Mouse (Mus musculus) embryonic facial prominence, embryonic 13.5 days (tissue): ENCODE data around the gene Gucd1. TPM values are rescaled to one million over a fixed set of nuclear protein-coding genes. Genes with fewer than 3 reads are reported as not detected.

Source experiments
- ATAC-seq: fragments of 200-750 bp; cut with Nextera tagmentation; 2 replicates; pipeline ENCODE4 v1.8.0; 2017; ENCODE audit warnings: low read depth; ENCODE audit not compliant: insufficient number of reproducible peaks, insufficient read depth, low FRiP score, low TSS enrichment
- H3K27ac ChIP-seq: fragments of 300-500 bp; sonication (generic); 2 replicates; pipeline ENCODE4 v1.5.1; 2015; ENCODE audit warnings: moderate library complexity, mild to moderate bottlenecking, inconsistent platforms
- H3K27me3 ChIP-seq: fragments of 300-500 bp; sonication (generic); 2 replicates; pipeline ENCODE4 v1.6.1; 2015; ENCODE audit warnings: mild to moderate bottlenecking, inconsistent platforms
- H3K36me3 ChIP-seq: fragments of 300-500 bp; sonication (generic); 2 replicates; pipeline ENCODE4 v1.6.1; 2015; ENCODE audit warnings: mild to moderate bottlenecking, inconsistent platforms
- H3K4me1 ChIP-seq: fragments of 300-500 bp; sonication (generic); 2 replicates; pipeline ENCODE4 v1.6.1; 2015; ENCODE audit warnings: inconsistent platforms
- H3K4me2 ChIP-seq: fragments of 300-500 bp; sonication (generic); 2 replicates; pipeline ENCODE4 v1.6.1; 2015; ENCODE audit warnings: moderate library complexity, mild to moderate bottlenecking, inconsistent platforms
- H3K4me3 ChIP-seq: fragments of 300-500 bp; sonication (generic); 2 replicates; pipeline ENCODE4 v1.5.1; 2015; ENCODE audit warnings: mild to moderate bottlenecking, inconsistent platforms
- H3K9ac ChIP-seq: fragments of 300-500 bp; sonication (generic); 2 replicates; pipeline ENCODE4 v1.6.1; 2015; ENCODE audit warnings: mild to moderate bottlenecking, inconsistent platforms
- H3K9me3 ChIP-seq: fragments of 300-500 bp; sonication (generic); 2 replicates; pipeline ENCODE4 v1.6.1; 2016; ENCODE audit warnings: inconsistent platforms
- whole genome bisulfite sequencing: fragments of 180-500 bp; shearing (Covaris S2); methylation state at CpG from one replicate; pipeline ENCODE4 v1.1.7; 2015; ENCODE audit warnings: mixed read lengths; 5-methylcytosine and 5-hydroxymethylcytosine counted together
- polyA plus RNA-seq: library from polyadenylated mRNA; unstranded; fragments of >200 nt; fragmentation: Nextera tagmentation; extraction: Ambion mirVana; gene quantifications from 2 replicates; pipeline ENCODE4 v1.2.1, GENCODE M21; 2015

The Gucd1 gene
- polyA plus RNA-seq, 1 experiment from 2014 or later: 27.3 TPM

GRCm38 (mm10) chr10:75315756-75316155 lies 202.0 kb downstream of the Gucd1 start:
- WGBS: 75% methylated on average over 8 of the region's 8 CpGs
- Histone ChIP-seq H3K4me3 (no peak overlapping the region), H3K36me3 (peaks cover 25% of the 10 kb centered on the region), H3K4me1 (peaks cover 12% of the 10 kb centered on the region), H3K4me2 (no peak overlapping the region), H3K27me3 (peaks cover 46% of the 10 kb centered on the region), H3K9ac (no peak overlapping the region), H3K27ac (no peak overlapping the region), H3K9me3 (no peaks in the 10 kb centered on the region)
- no peak for ATAC-seq

GRCm38 (mm10) chr10:75314190-75314980 lies 203.4 kb downstream of the Gucd1 start:
- H3K4me2 ChIP-seq: no peak overlapping the region
- peaks cover 12% of the 10 kb centered on the region for H3K4me1 ChIP-seq
- no peak for ATAC-seq
- peaks cover 36% of the 10 kb centered on the region for H3K27me3 ChIP-seq
- H3K27ac ChIP-seq: 0 out of 2 replicates have a peak overlapping the region, but pooled peaks have one; percentile 39
- WGBS: 77% methylated on average over 6 of the region's 6 CpGs
- H3K9me3 ChIP-seq: no peaks in the 10 kb centered on the region
- H3K4me3 ChIP-seq: no peak overlapping the region
- H3K9ac ChIP-seq: no peak overlapping the region
- peaks cover 38% of the 10 kb centered on the region for H3K36me3 ChIP-seq

- Histone ChIP-seq H3K9me3 (no peaks in the 10 kb centered on the region), H3K4me3 (no peak overlapping the region), H3K27me3 (peaks cover 15% of the 10 kb centered on the region), H3K36me3 (peaks cover 58% of the 10 kb centered on the region), H3K27ac (no peak overlapping the region), H3K4me2 (no peak overlapping the region), H3K9ac (no peak overlapping the region), H3K4me1 (peaks cover 8% of the 10 kb centered on the region)
- no peak for ATAC-seq
- 73% methylated on average over 7 of the region's 7 CpGs for WGBS
Observed at GRCm38 (mm10) chr10:75312361-75312760, 205.4 kb downstream of the Gucd1 start.

GRCm38 (mm10) chr10:75307130-75307529 lies 210.6 kb downstream of the Gucd1 start:
- Histone ChIP-seq H3K9ac (no peak overlapping the region), H3K27ac (no peak overlapping the region), H3K9me3 (no peaks in the 10 kb centered on the region), H3K4me3 (no peak overlapping the region), H3K4me2 (no peak overlapping the region), H3K36me3 (peaks cover 98% of the 10 kb centered on the region), H3K4me1 (no peaks in the 10 kb centered on the region), H3K27me3 (no peaks in the 10 kb centered on the region)
- ATAC-seq: no peak
- 95% methylated on average over 7 of the region's 7 CpGs for WGBS

GRCm38 (mm10) chr10:75304413-75304812 lies 213.4 kb downstream of the Gucd1 start:
- no peaks in the 10 kb centered on the region for H3K27me3 ChIP-seq
- H3K4me1 ChIP-seq: 0 out of 2 replicates have a peak, but pooled peaks cover 4% of the 10 kb centered on the region
- no peaks in the 10 kb centered on the region for H3K9me3 ChIP-seq
- ATAC-seq: no peak
- WGBS: 74% methylated on average over 6 of the region's 6 CpGs
- H3K27ac ChIP-seq: no peak overlapping the region
- no peak overlapping the region for H3K4me2 ChIP-seq
- no peak overlapping the region for H3K9ac ChIP-seq
- H3K36me3 ChIP-seq: peaks cover 96% of the 10 kb centered on the region
- no peak overlapping the region for H3K4me3 ChIP-seq

GRCm38 (mm10) chr10:75304049-75304405 lies 213.7 kb downstream of the Gucd1 start:
- Histone ChIP-seq H3K9me3 (no peaks in the 10 kb centered on the region), H3K4me3 (no peak overlapping the region), H3K36me3 (peaks cover 96% of the 10 kb centered on the region), H3K4me1 (0 out of 2 replicates have a peak, but pooled peaks cover 5% of the 10 kb centered on the region), H3K4me2 (no peak overlapping the region), H3K9ac (no peak overlapping the region), H3K27ac (no peak overlapping the region), H3K27me3 (no peaks in the 10 kb centered on the region)
- WGBS: 87% methylated on average over 5 of the region's 5 CpGs
- ATAC-seq: no peak

- no peak for ATAC-seq
- no peak overlapping the region for H3K4me2 ChIP-seq
- H3K27me3 ChIP-seq: no peaks in the 10 kb centered on the region
- H3K9me3 ChIP-seq: no peaks in the 10 kb centered on the region
- 80% methylated on average over 8 of the region's 8 CpGs for WGBS
- H3K36me3 ChIP-seq: peaks cover 95% of the 10 kb centered on the region
- H3K4me3 ChIP-seq: no peak overlapping the region
- 0 out of 2 replicates have a peak, but pooled peaks cover 5% of the 10 kb centered on the region for H3K4me1 ChIP-seq
- no peak overlapping the region for H3K27ac ChIP-seq
- no peak overlapping the region for H3K9ac ChIP-seq
Observed at GRCm38 (mm10) chr10:75303324-75304048, 214.3 kb downstream of the Gucd1 start.

GRCm38 (mm10) chr10:75302536-75302935 lies 215.2 kb downstream of the Gucd1 start:
- H3K4me3 ChIP-seq: no peak overlapping the region
- H3K9me3 ChIP-seq: no peaks in the 10 kb centered on the region
- no peak for ATAC-seq
- 87% methylated on average over 4 of the region's 4 CpGs for WGBS
- 0 out of 2 replicates have a peak, but pooled peaks cover 5% of the 10 kb centered on the region for H3K4me1 ChIP-seq
- peaks cover 95% of the 10 kb centered on the region for H3K36me3 ChIP-seq
- H3K27me3 ChIP-seq: no peaks in the 10 kb centered on the region
- H3K4me2 ChIP-seq: no peak overlapping the region
- no peak overlapping the region for H3K9ac ChIP-seq
- no peak overlapping the region for H3K27ac ChIP-seq

- Histone ChIP-seq H3K36me3 (peaks cover 90% of the 10 kb centered on the region), H3K27me3 (no peaks in the 10 kb centered on the region), H3K27ac (no peak overlapping the region)
Observed at GRCm38 (mm10) chr10:75301937-75302336, 215.8 kb downstream of the Gucd1 start.

GRCm38 (mm10) chr10:75301195-75301806 lies 216.5 kb downstream of the Gucd1 start:
- no peak for ATAC-seq
- 0 out of 2 replicates have a peak, but pooled peaks cover 5% of the 10 kb centered on the region for H3K4me1 ChIP-seq
- no peak overlapping the region for H3K4me3 ChIP-seq
- H3K27me3 ChIP-seq: no peaks in the 10 kb centered on the region
- no peak overlapping the region for H3K4me2 ChIP-seq
- peaks cover 90% of the 10 kb centered on the region for H3K36me3 ChIP-seq
- no peaks in the 10 kb centered on the region for H3K9me3 ChIP-seq
- H3K9ac ChIP-seq: no peak overlapping the region
- 91% methylated on average over 12 of the region's 12 CpGs for WGBS
- no peak overlapping the region for H3K27ac ChIP-seq

More at GRCm38 (mm10) chr10:75301937-75302336, 215.8 kb downstream of the Gucd1 start:
- Histone ChIP-seq H3K4me2 (no peak overlapping the region), H3K4me3 (no peak overlapping the region), H3K4me1 (0 out of 2 replicates have a peak, but pooled peaks cover 5% of the 10 kb centered on the region), H3K9me3 (no peaks in the 10 kb centered on the region), H3K9ac (no peak overlapping the region)
- 95% methylated on average over 4 of the region's 4 CpGs for WGBS
- ATAC-seq: no peak
